Mouse (Mus musculus): ENCODE data around the gene Gata3. TPM values are rescaled to one million over a fixed set of nuclear protein-coding genes. Genes with fewer than 3 reads are reported as not detected.
A peak's percentile ranks its signal among the peaks of the same experiment; 100 is the strongest.

Gata3 gene
- polyA plus RNA-seq, 1 experiment from 2014 or later, result 16.0 TPM

DNA sequence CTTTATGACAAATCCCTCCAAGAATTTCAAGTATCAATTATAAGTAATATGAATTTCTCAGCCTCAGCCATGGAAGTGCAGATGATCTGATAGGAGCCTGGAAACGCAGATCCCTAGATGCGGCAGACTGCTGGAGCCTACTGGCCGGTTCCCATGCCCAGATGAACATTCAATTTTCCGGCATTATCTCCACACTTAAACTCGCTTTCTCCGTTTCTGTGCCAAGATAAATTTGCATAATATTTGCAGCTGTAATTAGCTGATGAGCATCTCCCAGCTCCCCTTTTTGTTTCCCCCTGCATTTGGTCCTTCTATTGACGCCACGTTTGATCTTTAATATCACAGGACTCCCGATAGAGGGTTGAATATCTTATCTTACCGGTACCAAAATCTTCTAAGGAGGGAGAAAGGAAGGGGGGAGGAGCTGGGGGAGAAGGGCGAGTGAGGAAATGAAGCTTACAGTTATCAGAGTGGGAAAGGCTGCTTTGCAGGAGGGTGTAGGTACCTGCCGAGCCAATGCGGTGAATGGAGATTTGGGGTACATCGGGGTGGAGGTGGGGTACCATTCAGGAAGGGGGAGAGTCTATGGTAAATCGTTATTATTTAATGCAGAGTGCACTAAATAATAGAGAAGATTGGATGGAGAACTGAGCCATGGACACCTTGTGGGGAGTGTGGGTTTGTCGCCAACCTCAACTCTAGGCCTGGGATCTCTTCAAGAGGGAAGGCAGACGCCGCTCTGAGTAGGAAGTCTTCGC is 5.2 kb upstream of the Gata3 start:
- Histone ChIP-seq H3K4me1 (peaks cover 5% of the 10 kb centered on the region), H3K27ac (replicated peaks) (no peak overlapping the region), H3K4me3 (replicated peaks) (no peak overlapping the region), H3K36me3 (no peaks in the 10 kb centered on the region), H3K9me3 (replicated peaks) (no peaks in the 10 kb centered on the region), H3K4me2 (no peak overlapping the region), H3K9ac (replicated peaks) (no peak overlapping the region), H3K27me3 (replicated peaks) (peaks cover 94% of the 10 kb centered on the region)
- ATAC-seq (ENCODE audit: low FRiP score), result no peak
- 2% methylated on average over 19 of the region's 19 CpGs for WGBS

DNA sequence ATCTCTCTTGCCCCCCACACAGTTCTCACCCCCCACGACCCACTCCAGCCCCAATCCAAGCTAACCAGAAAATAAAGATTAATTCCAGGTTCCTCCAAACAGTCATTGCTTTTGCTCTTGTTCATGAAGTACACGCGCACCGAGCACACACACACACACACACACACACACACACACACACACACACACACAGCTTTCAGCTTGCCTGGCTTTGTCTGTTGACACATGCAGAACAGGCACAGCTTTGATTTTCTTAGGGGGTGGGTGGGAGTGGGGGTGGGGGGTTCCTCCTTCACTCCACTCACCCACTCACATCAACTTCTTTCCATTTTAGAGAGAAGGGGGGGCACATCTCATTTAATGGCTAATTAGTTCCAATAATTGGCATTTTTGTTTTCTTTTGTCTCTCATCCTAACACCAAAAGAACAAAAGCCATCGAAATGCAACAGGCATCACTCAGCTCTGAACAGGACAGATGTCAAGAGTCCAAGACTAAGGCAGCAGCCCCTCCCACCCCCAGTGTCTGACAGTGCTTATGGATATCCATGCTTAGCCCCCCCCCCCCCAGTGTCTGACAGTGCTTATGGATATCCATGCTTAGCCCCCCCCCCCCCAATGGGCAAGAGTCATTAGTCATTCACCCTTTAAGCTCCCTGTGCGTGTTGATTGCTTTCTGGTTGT is 3.6 kb upstream of the Gata3 start:
- 2% methylated on average over 6 of the region's 6 CpGs for WGBS
- no peak overlapping the region for H3K4me2 ChIP-seq
- peaks cover 11% of the 10 kb centered on the region for H3K4me1 ChIP-seq
- no peaks in the 10 kb centered on the region for H3K36me3 ChIP-seq
- no peak overlapping the region for H3K4me3 ChIP-seq (replicated peaks)
- no peak for ATAC-seq (ENCODE audit: low FRiP score)
- H3K9ac ChIP-seq (replicated peaks), result no peak overlapping the region
- peaks cover 95% of the 10 kb centered on the region for H3K27me3 ChIP-seq (replicated peaks)
- H3K27ac ChIP-seq (replicated peaks), result no peak overlapping the region
- H3K9me3 ChIP-seq (replicated peaks), result no peaks in the 10 kb centered on the region

DNA sequence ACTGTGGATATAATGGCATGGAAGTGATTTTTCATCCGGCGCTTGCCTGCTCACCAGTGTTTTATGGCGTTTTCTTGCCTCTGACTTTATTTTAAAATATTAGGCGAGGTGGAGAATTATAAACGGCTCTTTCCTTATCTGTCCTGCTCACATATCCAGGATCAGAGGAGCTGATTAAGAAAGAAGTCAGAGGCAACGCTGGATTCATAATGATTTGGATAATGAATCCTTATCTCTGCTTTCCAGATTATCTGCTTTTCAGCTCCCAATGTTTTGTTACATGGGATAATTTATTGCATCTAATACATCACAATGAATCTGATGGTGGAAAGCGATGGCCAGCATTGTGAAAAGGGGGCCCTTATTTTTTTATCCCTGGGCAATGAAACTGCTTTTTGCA is 2.7 kb upstream of the Gata3 start:
- Histone ChIP-seq H3K27ac (replicated peaks) (no peak overlapping the region), H3K9me3 (replicated peaks) (no peaks in the 10 kb centered on the region), H3K4me3 (replicated peaks) (no peak overlapping the region), H3K27me3 (replicated peaks) (peaks cover 94% of the 10 kb centered on the region), H3K4me1 (peaks cover 11% of the 10 kb centered on the region), H3K9ac (replicated peaks) (no peak overlapping the region), H3K36me3 (no peaks in the 10 kb centered on the region), H3K4me2 (no peak overlapping the region)
- ATAC-seq (ENCODE audit: low FRiP score), result no peak
- WGBS, result 4% methylated on average over 7 of the region's 7 CpGs

DNA sequence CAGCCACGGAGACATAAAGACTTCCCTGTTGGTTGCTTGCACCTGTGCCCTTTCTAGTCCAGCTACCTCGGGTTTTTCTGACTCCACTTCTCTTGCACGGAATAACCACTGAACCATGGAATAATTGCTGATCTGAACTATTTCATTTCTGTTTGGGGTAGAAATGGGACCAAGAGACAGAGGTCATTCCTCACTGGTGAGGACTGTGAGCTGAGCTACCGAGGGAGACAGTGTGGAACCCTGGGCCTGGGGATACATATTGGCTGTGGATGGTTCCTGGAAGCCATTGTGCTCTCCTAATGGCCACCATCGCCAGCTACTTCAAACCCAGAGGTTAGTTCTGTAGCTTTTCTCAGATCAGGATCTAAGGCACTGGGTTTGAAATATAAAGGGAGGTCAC is 1.1 kb upstream of the Gata3 start:
- no peak overlapping the region for H3K4me2 ChIP-seq
- 1% methylated on average over 5 of the region's 5 CpGs for WGBS
- no peak overlapping the region for H3K9ac ChIP-seq (replicated peaks)
- H3K9me3 ChIP-seq (replicated peaks), result no peaks in the 10 kb centered on the region
- H3K4me1 ChIP-seq, result peaks cover 7% of the 10 kb centered on the region
- peaks cover 94% of the 10 kb centered on the region for H3K27me3 ChIP-seq (replicated peaks)
- ATAC-seq (ENCODE audit: low FRiP score), result no peak
- H3K36me3 ChIP-seq, result no peaks in the 10 kb centered on the region
- H3K27ac ChIP-seq (replicated peaks), result no peak overlapping the region
- no peak overlapping the region for H3K4me3 ChIP-seq (replicated peaks)

DNA sequence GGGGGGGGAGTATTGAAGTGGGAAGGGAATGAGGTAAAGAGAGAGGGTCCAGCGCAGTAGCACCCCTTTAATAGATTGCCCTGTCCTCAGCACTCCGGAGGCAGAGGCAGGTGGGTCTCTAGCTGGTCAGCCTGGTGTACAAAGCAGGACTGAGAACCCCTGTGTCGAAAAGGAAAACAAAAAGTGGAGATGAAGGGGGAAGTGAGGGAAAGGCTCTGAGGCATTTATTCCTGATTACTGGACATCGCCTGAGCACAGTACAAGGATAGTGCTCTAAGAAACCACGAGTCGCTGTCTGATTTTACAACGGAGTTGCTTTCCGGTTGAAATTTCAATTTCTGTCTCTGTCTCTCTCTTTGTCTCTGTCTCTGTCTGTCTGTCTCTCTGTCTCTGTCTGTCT is 417 bp upstream of the Gata3 start:
- H3K4me1 ChIP-seq, result peaks cover 6% of the 10 kb centered on the region; the same call in 1 of the 2 replicates
- WGBS, result 3% methylated on average over 8 of the region's 8 CpGs
- no peaks in the 10 kb centered on the region for H3K9me3 ChIP-seq (replicated peaks)
- H3K9ac ChIP-seq (replicated peaks), result no peak overlapping the region
- H3K27ac ChIP-seq (replicated peaks), result no peak overlapping the region
- H3K27me3 ChIP-seq (replicated peaks), result peaks cover 94% of the 10 kb centered on the region
- H3K4me2 ChIP-seq, result no peak overlapping the region
- H3K36me3 ChIP-seq, result no peaks in the 10 kb centered on the region
- no peak overlapping the region for H3K4me3 ChIP-seq (replicated peaks)
- ATAC-seq (ENCODE audit: low FRiP score), result no peak

DNA sequence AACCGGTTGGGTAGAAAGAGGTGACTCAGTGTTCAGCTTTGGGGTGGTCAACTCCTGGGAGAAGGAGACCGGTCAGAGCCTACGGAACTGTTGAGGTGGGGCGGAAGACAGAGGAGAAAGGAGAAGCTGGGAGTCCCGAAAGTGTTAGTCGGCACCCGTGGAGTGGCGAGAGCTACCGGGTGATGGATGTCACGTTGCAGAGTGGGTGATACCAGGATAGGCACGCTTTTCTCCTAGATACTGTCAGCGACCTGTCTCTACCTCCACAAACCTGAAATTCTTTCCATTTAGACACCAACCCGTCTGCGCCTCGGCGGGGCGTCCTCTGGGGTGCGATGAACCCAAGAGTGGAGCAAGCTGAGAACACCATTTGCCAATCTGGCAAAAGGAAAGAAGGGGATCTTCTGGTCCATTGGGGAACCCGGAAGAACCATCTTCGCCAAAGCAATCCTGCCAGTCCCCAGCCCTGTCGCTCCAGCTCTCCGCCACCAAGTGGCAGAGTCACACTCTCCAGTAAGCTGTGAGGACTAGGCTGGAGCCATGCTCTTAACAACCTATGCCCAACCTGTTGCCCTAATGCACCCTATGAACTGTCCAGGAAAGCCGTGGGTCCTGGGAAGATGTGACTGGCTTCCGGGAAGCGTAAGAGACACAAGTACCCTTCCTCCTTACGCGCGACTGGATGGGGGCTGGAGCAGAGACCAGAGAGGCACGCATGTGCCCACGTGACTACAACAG is 752 bp downstream of the Gata3 start, which contains the start of gene 9230102O04Rik:
TSS of gene 9230102O04Rik (minus strand) at position 628 of the 738 bp plus-strand sequence.
- H3K4me1 ChIP-seq, result peaks cover 6% of the 10 kb centered on the region; the same call in 1 of the 2 replicates
- ATAC-seq (ENCODE audit: low FRiP score), result peak; percentile 51; the same call in 1 of the 2 replicates
- H3K27me3 ChIP-seq (replicated peaks), result peaks cover 94% of the 10 kb centered on the region
- WGBS, result under 1% methylated on average over 30 of the region's 30 CpGs
- H3K4me2 ChIP-seq, result peak within 1 kb of the TSS; percentile 38
- peak within 1 kb of the TSS; percentile 11; the same call in 1 of the 2 replicates for H3K4me3 ChIP-seq (replicated peaks)
- H3K9me3 ChIP-seq (replicated peaks), result no peaks in the 10 kb centered on the region
- H3K9ac ChIP-seq (replicated peaks), result no peak within 1 kb of the TSS
- no peaks in the 10 kb centered on the region for H3K36me3 ChIP-seq
- no peak within 1 kb of the TSS for H3K27ac ChIP-seq (replicated peaks)

DNA sequence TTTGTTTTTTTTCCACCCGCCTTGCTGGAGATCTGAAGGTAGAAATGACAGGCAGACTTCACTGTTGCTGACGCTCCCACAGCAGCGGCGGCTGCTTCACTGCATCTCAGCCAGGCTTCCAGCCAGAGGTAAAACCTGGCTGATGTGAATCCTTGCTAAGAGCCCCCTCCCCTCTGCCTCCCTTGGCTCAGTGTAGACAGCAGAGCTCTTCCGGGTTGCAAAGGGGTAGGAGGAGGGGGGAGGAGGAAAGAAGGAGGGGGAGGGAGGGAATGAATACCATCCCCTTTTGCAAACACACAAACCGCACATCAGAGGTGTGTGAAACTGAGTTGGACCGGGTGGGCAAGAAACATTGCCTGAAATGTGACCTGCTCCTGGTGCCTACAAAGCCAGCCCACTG is 2.2 kb downstream of the Gata3 start:
- H3K9ac ChIP-seq (replicated peaks), result no peak overlapping the region
- H3K27me3 ChIP-seq (replicated peaks), result peaks cover 86% of the 10 kb centered on the region
- no peak overlapping the region for H3K27ac ChIP-seq (replicated peaks)
- peaks cover 9% of the 10 kb centered on the region; the same call in 1 of the 2 replicates for H3K4me1 ChIP-seq
- no peaks in the 10 kb centered on the region for H3K9me3 ChIP-seq (replicated peaks)
- H3K36me3 ChIP-seq, result no peaks in the 10 kb centered on the region
- 0% methylated on average over 7 of the region's 7 CpGs for WGBS
- ATAC-seq (ENCODE audit: low FRiP score), result no peak
- no peak overlapping the region for H3K4me2 ChIP-seq
- no peak overlapping the region for H3K4me3 ChIP-seq (replicated peaks)

DNA sequence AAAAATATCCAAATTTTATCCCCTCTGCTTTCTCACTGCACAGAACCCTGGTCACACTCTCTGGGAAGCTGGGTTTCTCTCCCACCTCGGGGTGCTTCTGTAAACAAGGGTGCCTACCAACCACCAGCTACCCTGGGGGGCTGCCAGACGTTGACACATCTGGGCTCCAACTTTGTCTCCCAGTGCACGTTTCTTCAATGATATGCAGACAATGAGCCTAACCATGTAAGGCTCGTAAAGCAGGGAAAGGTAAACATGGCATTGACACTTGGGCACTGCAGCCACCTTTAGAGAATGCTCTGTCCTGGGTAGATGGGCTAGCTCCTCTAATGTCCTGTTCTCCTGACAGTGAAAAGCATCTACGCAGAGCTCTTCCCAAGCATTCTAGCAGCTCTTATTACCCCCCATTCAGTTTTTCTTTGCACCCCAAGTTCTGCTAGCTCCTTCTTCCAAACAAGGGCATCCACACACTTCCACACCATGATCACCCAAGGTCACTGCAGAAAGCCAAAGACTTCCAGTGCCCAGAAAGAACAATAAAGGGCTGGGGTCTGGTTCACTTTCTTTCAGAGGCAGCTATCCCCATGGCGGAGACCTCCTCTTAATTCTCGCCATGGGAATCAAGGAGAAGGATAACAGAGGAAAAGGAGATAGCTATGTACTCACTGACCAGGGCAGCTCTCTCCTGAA is 2.8 kb downstream of the Gata3 start:
- no peak for ATAC-seq (ENCODE audit: low FRiP score)
- Histone ChIP-seq H3K4me3 (replicated peaks) (no peak overlapping the region), H3K4me2 (no peak overlapping the region), H3K36me3 (no peaks in the 10 kb centered on the region), H3K4me1 (peaks cover 14% of the 10 kb centered on the region), H3K27ac (replicated peaks) (no peak overlapping the region), H3K9me3 (replicated peaks) (no peaks in the 10 kb centered on the region), H3K27me3 (replicated peaks) (peaks cover 81% of the 10 kb centered on the region), H3K9ac (replicated peaks) (no peak overlapping the region)
- 1% methylated on average over 7 of the region's 7 CpGs for whole genome bisulfite sequencing

DNA sequence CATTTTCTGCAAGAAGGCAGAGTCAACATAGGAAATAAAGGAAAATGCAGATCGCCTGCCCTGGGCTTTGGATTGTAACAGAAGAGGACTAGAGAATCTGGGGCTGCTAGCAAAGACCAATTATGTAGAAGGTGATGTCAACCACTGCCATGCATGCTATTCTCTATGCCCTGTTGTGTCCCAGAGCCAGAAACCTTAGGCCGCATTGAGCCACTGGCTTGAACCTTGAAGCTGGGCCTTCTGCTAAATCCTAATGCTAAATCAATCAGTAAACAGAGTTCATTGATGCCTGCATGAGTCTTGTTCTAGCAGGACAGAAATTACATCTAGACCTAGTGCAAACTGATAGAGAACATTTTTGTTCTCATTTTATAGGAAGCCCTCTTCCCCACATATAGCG is 3.8 kb downstream of the Gata3 start:
- Histone ChIP-seq H3K36me3 (no peaks in the 10 kb centered on the region), H3K9me3 (replicated peaks) (no peaks in the 10 kb centered on the region), H3K4me1 (peaks cover 22% of the 10 kb centered on the region), H3K4me2 (no peak overlapping the region), H3K4me3 (replicated peaks) (no peak overlapping the region), H3K9ac (replicated peaks) (no peak overlapping the region), H3K27me3 (replicated peaks) (peaks cover 86% of the 10 kb centered on the region), H3K27ac (replicated peaks) (no peak overlapping the region)
- no peak for ATAC-seq (ENCODE audit: low FRiP score)
- WGBS, result 8% methylated on average over 3 of the region's 3 CpGs

DNA sequence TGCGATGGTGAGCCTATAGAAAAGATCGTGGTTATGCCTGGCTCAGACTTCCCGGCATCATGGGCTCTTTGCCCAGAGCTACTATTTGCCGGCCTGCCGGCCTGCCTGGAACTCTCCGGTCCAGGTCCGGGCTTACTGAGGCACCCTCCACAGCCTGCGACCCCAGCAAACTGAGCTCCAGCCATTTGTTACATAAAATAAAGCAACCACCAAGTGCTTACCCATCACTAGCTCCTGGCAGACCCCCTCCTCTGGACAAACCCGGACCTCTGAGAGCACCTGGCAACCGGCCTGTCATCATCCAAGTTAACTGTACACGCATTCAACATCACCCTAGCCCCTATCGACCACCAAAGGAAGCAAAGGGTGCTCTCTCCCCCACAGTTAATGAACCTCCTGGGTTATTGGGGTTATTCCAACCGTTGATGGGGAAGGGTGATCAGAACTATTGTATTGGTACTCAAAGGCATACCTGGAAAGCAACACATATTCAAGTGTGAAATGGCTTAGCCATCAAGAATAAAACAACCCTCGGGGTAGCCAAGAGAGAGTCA is 4.5 kb downstream of the Gata3 start:
- Histone ChIP-seq H3K27me3 (replicated peaks) (peaks cover 83% of the 10 kb centered on the region), H3K4me1 (peaks cover 25% of the 10 kb centered on the region), H3K9me3 (replicated peaks) (no peaks in the 10 kb centered on the region), H3K4me3 (replicated peaks) (no peak overlapping the region), H3K4me2 (no peak overlapping the region), H3K27ac (replicated peaks) (no peak overlapping the region), H3K36me3 (no peaks in the 10 kb centered on the region), H3K9ac (replicated peaks) (no peak overlapping the region)
- 2% methylated on average over 14 of the region's 14 CpGs for WGBS
- no peak for ATAC-seq (ENCODE audit: low FRiP score)
